Mouse (Mus musculus) urinary bladder, adult 18-20 months (tissue): ENCODE measurements around the gene Alg2.

Source experiments
- DNase-seq, 2 experiments: peaks; one replicate each; pipeline ENCODE4 v3.0.0; 2022; ENCODE audit warnings: low spot score in 2 of 2, mixed read lengths in 2 of 2

Gene Alg2

GRCm38 (mm10) chr4:47449586-47450522, 24.3 kb downstream of the Alg2 start:
- DNase-seq = no peak

GRCm38 (mm10) chr4:47449116-47449515, 25.0 kb downstream of the Alg2 start:
- no peak for DNase-seq

- DNase-seq = no peak
These were observed 25.6 kb downstream of the Alg2 start for GRCm38 (mm10) chr4:47448526-47448925.

GRCm38 (mm10) chr4:47440951-47441350, 33.2 kb downstream of the Alg2 start:
- DNase-seq = no peak

- no peak for DNase-seq
These were observed 35.2 kb downstream of the Alg2 start for GRCm38 (mm10) chr4:47438956-47439355.

GRCm38 (mm10) chr4:47437365-47438340, 36.5 kb downstream of the Alg2 start:
- DNase-seq = peak; percentile 47 to 68

GRCm38 (mm10) chr4:47435566-47436360, 38.4 kb downstream of the Alg2 start:
- no peak for DNase-seq

GRCm38 (mm10) chr4:47435131-47435530, 39.0 kb downstream of the Alg2 start:
- no peak for DNase-seq

- DNase-seq = no peak
These were observed 41.4 kb downstream of the Alg2 start for GRCm38 (mm10) chr4:47432766-47433165.

- no peak for DNase-seq
These were observed 43.1 kb downstream of the Alg2 start for GRCm38 (mm10) chr4:47431081-47431480.

GRCm38 (mm10) chr4:47430557-47430956, 43.6 kb downstream of the Alg2 start:
- no peak for DNase-seq

- no peak for DNase-seq
These were observed 46.5 kb downstream of the Alg2 start for GRCm38 (mm10) chr4:47427606-47428005.

GRCm38 (mm10) chr4:47425247-47425830, 48.8 kb downstream of the Alg2 start:
- no peak for DNase-seq

GRCm38 (mm10) chr4:47424376-47424775, 49.8 kb downstream of the Alg2 start:
- DNase-seq = no peak

GRCm38 (mm10) chr4:47422946-47423345, 51.2 kb downstream of the Alg2 start:
- no peak for DNase-seq

GRCm38 (mm10) chr4:47422194-47422593, 51.9 kb downstream of the Alg2 start:
- no peak for DNase-seq

- no peak for DNase-seq
These were observed 53.9 kb downstream of the Alg2 start for GRCm38 (mm10) chr4:47420191-47420590.

- no peak for DNase-seq
These were observed 54.7 kb downstream of the Alg2 start for GRCm38 (mm10) chr4:47419268-47419973.

GRCm38 (mm10) chr4:47417871-47418270, 56.3 kb downstream of the Alg2 start:
- DNase-seq = no peak
